Mouse (Mus musculus) testis, postnatal 14 days (tissue): ENCODE results near the gene Gm266.

Experiments
- DNase-seq: peaks from one replicate; pipeline ENCODE4 v3.0.0; 2021; ENCODE audit warnings: low spot score

The Gm266 gene

DNA sequence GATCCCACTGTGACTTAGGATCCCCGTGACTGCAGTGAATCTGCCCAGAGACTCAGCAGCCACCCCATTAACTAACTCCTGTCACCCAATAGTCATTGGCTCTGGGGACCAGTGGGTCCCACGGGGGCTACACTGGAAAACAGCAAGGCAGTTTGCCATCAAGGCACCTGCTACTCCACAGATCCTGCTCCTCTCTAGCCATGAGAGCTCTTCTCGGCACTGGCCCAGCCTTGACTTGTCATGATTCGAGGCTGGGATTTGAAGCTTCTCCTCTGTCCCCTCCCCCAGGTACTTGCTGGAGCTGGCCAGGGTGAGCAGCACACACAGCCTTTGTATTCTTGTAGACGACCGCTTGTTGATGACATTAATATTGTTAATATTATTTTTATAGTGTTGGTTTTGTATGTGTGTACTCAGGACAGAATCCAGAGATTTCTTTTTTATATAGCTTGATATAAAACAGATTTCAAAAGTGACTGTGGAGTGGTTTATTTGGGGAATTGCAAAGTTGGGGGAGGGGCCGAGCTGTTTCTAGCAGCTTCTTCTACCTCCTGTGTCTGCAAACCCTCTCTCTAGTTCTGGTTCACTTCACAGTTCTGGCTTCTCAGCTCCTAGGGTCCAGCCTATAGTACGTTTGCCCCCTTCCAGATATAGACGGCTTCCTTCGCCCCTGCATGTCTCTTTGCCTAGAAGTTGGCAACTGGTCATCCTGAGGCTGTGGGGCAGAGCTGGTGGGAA lies 30.9 kb downstream of the Gm266 start:
- no peak for DNase-seq

- DNase-seq, result no peak
These were observed 31.6 kb downstream of the Gm266 start for GRCm38 (mm10) chr12:111454021-111454420.

- DNase-seq, result no peak
These were observed 34.1 kb downstream of the Gm266 start for GRCm38 (mm10) chr12:111451561-111451960.

GRCm38 (mm10) chr12:111450359-111450758 lies 35.3 kb downstream of the Gm266 start:
- no peak for DNase-seq

DNA sequence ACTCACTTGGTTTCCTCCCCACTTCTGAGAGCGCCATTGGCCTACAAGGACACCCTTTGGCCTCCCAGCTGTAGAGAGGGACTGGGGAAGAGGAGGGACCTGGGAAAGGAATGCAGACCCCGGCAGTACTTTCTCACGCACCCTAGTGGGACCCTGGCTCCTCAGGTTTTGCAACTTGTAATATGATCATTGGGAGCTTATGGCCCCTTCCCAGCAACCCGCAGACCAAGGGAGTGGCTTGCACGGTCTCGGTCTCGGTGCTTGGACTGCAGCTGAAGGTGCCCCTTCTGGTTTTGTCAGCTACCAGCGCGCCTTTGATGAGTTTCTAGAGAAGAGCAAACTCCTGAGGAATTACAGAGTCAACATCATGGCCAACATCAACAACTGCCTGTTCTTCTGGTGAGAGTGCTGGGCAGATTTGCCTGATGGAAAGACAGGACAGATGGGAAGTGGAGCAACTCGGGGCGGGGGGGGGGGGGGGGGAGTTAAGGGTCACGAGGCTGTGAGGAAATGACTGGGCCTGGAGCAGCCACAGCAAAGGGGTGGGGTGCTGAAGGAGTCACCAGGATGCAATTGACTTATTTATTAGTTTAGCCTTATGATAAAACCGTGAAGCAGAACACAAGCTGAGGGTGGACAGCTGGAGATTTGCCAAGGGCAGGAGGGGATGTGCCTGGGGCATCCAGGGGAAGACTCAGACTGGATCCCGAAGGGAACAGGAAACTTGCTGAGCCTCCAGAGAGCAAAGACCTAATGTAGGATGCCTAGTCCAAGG lies 36.5 kb downstream of the Gm266 start:
- no peak for DNase-seq

DNA sequence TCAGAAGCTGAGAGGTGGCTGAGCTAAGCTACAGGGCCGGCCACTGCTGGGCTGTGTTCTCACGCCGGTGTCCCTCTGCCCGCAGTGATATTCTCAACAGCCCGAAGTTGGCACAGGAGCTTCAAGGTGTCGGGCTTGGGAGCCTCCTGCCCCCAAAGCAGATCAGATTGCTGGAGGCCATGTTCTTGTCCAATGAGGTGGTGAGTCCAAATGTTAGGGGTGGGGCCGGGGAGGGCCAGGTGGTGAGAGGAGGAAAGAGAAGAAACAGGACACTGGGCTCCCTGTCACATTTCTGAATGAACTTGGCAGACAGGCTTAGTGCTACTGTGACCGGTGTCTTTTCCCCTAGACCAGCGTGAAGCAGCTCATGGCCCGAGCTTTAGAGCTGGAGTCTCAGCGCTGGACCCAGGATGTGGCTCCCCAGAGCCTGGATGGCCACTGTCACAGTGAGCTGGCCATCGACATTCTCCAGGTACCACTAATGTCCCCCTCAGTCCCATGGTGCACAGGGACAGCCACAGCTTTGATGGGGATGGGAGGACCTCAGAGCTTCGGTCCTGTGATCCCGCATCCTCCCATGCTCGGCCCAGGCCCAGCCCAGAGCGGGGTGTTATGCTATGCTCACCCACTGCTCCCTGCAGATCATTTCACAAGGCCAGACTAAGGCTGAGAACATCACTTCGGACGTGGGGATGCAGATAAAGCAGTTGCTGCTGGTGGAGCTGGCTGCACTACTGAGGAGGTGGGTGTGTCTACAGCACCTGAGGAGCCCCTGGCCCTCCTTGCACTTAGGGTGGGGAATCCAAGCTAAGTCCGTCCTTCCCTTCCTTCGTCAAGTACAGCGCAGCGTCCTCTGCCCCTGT lies 37.5 kb downstream of the Gm266 start:
- no peak for DNase-seq

- no peak for DNase-seq
These were observed 38.3 kb downstream of the Gm266 start for GRCm38 (mm10) chr12:111447350-111447749.

DNA sequence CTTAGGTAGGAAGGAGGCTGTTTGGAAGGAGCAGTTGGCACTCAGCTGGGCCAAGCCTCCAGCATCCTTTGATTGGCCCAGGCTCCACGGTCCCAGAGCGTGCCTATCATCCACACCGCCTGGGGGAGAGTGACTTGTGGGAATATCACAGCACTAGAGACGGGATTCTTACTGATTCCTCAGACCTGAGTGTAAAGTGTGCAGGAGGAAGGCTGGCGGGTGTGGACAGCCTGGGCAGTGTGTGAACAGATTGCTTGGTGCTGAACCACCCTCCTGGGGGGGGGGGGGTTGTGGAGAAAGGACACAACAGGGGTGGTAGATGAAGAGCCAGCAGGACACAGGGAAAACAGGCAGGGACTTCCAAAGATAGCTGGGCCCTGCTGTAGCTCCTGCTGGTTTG lies 38.9 kb downstream of the Gm266 start:
- no peak for DNase-seq

GRCm38 (mm10) chr12:111445890-111446613 lies 39.6 kb downstream of the Gm266 start:
- DNase-seq, result no peak

GRCm38 (mm10) chr12:111445161-111445889 lies 40.3 kb downstream of the Gm266 start:
- DNase-seq, result no peak

GRCm38 (mm10) chr12:111443921-111444831 lies 41.4 kb downstream of the Gm266 start:
- no peak for DNase-seq

- no peak for DNase-seq
These were observed 42.4 kb downstream of the Gm266 start for GRCm38 (mm10) chr12:111443011-111443870.

DNA sequence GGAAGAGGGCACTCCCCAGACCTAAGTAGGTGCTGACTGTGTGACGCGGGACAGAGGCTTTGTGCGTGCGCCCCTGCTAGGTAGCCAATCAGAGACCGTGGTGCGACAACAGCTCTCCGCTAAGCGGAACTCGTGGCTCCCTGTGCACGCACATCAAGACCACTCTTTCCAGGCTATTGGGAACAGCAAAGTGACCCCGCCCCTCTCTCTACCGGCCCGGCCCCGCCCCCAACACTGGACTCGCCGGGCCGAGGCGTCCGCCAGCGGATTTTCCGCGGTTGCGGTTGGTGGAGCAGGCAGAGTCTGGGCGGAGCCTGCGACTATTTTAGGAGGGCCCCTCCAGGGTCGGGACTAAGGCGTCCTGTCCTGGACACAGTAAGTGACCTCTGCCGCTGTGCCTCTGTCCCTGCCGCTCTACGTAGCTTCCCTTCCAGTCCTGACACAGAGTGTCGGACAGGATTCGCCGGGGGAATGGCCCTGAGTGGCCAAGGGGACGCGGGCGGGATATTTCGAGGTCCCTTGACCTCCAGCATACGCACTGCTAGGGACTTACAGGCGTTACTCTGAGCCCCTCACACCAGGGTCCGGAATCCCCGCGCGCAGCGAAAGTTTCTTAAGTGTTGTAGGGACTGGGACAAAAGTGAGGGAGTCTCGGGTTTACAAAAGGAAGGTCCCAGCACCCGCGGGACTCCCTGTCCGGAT lies 43.2 kb downstream of the Gm266 start, which contains the start of gene Tnfaip2:
Gene Tnfaip2 (plus strand): TSS at position 161 of the 702 bp plus-strand sequence.
- no peak for DNase-seq

DNA sequence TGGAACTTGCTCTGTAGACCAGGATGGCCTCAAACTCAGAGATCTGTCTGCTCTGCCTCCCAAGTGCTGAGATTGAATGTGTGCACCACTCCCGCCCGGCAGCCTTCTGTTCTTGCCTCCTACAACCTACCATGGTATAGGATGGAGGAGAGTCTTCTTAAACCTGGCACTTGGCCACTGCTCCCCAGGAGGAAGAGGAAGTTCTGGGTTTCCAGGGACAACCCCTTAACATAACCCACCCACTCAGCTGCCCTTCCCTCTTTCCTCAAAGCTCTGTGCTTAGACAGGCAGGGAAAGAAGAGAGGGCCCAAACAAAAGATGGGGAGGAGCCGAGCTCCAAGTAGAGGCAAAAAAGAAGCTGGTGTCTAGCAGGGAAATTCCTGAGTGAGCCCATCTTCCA lies 44.1 kb downstream of the Gm266 start:
- no peak for DNase-seq

DNA sequence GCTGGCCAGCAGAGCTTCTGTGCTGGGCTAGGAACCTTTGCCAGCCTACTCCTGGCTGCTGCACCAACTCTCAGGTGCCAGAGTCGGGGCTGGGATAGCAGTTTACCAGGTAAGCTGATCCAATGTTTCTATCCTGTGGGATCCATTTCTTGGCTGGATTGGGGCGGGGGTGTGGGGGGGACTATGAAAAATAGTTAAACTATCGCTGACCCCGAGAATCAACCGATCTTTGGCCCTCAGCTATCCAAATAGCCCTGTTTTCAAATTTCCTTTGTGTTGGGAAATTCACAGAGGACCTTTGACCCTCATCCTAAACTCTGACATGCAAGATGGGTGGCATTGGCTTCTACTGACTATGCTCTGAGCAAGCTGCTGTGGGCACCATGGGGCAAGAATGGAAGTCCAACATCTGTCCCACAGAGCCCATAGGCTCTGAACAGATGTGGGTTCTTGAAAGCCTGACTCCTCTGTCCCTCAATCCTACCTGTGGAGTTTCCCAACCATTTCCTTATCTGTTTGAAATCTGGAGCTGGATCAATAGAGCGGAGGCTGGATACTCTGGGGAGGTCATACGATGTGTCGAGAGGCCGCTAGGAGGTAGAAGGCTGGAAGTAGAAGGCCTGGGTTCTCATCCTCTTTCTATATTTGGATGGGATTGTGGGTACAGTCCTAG lies 44.8 kb downstream of the Gm266 start:
- no peak for DNase-seq

GRCm38 (mm10) chr12:111438850-111439249 lies 46.8 kb downstream of the Gm266 start:
- DNase-seq, result no peak

DNA sequence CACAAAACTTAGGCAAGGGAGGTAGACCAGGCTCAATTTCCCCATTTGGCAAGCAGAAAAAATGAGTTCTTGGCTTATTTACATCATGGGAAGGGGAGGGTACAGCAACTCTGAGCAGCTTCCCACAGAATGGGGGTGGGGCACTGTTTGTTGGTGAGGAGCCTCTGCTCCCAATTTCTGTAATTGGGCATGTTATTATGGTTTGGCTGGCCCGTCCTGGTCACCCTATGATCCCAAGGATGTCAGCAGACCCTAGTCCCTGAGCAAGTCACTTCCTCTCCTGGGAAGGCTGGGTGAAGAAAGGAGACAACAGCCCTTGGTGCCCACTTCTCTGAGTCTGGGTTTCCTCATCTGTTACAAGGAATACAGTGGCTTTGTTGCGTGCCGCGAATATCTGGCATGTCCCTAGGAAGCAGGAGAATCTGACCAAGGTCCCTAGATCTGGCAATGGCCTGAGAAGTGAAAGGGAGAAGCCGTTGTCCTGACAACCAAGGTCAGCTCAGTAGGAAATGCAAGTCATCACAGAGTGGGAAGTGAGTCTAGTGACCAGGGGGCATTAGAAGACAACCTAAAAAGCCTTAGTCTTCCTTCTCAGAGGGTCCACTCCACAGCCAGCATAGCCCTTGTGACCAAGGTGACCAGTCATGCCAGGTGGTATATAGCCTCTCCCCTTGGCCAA lies 48.3 kb downstream of the Gm266 start:
- DNase-seq, result no peak
